Mouse (Mus musculus): ENCODE results near the gene Cabp7.

Gene Cabp7

DNA sequence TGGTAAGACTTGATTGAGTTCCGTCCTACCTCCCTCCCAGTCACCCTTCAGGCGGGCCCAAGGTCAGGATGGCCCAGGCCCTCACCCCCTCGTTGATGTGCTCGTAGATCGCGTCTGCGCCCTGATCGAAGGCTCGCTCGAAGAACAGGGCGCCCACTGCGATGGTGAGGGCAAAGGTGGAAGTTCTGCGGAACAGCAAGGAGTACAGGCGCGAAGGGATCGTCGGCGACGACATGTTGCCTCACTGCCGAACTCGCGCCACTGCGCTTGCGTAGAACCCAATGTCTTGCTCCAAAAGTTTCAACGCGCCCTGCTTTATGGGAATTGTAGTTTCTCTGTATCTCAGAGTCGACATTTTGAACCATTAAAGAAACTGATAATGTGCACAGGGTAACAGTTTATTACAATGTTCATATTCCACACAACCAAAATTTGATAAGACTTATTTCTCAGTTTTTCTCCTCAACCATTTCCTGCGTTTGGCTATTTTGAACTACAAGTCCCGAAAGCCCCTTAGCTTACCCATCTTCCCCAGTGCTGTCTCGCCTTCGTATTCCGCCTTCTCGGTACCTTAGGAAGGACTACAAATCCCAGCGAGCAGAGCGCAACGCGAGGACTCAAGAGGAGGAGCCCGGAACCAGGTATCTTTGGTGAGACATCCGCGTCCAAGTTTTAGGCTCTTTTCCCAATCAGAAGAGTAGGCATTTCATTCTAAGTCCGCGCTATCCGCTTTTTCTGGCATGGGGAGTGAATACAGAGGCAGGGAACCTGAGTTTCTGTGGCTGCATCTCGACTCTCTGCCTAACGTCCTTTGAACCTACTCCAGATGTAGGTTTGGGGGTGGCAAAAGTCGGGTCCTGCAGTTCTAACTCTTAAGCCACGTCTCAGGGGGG lies 42.3 kb downstream of the Cabp7 start, which contains the start of the genes Uqcr10 and Zmat5:
Gene Uqcr10, minus strand, starts transcription at position 271 of the 893 bp plus-strand sequence.
Gene Zmat5, plus strand, starts transcription at position 607 of the 893 bp plus-strand sequence.
- DNase-seq (ENCODE audit: low read depth, low spot score), result peak; percentile 91

GRCm38 (mm10) chr11:4703688-4704071 lies 42.9 kb downstream of the Cabp7 start:
- DNase-seq (ENCODE audit: low read depth, low spot score), result no peak

GRCm38 (mm10) chr11:4700726-4701125 lies 45.9 kb downstream of the Cabp7 start:
- DNase-seq (ENCODE audit: low read depth, low spot score), result no peak

DNA sequence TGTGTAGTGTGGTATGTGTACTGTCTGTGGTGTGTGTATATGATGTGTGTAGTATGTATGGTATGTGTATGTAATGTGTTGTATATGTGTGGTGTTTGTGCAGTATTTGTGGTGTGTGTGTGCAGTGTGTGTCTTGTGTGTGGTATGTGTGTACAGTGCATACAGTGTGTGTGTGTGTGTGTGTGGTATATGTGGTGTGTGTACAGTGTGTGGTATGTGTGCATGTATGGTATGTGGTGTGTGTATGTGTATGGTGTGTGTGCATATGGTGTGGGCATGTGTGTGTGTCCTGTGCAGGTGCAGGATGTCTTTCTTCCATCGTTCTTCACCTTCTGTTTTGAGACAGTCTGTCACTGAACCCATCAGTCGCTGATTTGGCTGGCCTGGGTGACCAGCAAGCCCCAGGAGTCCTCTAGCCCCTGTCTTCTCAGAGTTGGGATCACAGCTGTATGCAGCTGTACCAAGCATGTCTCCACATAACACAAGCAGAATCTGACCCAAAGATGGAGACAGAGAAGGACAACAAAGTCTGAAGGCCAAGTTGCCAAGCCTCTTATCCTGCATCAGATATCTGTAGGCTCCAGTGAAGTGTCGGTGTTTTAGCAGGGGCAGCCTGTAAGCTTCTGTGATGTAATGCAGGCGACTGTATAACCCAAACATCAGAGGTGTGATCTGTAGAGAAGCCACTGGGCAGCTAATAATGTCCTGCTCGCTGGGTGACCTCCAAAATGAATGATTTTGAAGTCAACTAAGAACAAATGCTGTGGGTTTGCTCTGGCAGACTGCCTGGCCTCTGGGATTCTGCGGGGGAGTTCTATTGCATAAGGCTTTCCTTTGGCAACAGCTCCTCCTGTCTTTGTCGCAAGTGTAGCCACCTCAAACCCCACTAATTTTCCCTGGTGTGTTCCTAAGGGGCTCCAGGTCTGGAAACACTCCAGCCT lies 49.3 kb downstream of the Cabp7 start:
- no peak for DNase-seq (ENCODE audit: low read depth, low spot score)

DNA sequence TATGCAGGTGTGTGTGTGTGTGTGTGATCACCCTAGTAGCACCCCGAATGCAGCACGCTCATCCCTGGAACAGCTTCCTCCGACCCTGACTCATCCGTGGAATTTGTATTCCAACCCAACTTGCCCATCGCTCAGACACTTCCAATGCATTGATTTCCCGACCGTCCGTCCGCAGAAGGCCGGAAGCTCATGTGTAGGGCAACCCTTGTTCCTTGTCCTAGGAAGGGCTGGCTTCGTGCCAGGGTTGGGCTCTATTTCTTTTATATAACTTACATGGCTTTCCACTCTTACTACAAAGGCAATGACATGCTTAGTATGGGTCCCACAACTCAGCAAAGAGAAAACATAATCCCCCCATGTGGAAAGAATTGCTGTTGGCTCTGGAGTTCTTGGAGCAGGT lies 54.4 kb downstream of the Cabp7 start:
- DNase-seq (ENCODE audit: low read depth, low spot score), result no peak

GRCm38 (mm10) chr11:4691213-4691612 lies 55.4 kb downstream of the Cabp7 start:
- no peak for DNase-seq (ENCODE audit: low read depth, low spot score)

DNA sequence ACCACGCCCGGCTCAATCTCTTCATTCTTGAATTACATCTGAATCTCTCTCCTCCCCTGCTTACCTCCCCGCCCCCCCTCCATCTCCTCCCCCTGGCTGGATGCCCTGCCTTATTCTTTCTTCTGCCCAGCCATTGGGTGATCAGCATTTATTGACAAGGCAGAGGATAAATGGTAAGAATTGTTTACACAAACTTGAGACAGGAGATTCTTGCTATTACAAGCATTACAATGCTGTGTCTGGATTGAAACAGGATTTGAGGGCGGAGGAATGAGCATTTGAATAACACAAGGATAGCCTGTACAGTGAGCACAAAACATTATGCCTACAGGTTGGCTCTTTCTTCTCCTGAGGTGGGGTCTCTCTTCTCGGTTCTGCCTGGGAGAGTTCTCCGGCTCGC lies 56.2 kb downstream of the Cabp7 start:
- no peak for DNase-seq (ENCODE audit: low read depth, low spot score)

GRCm38 (mm10) chr11:4688632-4689380 lies 57.8 kb downstream of the Cabp7 start:
- DNase-seq (ENCODE audit: low read depth, low spot score), result no peak

DNA sequence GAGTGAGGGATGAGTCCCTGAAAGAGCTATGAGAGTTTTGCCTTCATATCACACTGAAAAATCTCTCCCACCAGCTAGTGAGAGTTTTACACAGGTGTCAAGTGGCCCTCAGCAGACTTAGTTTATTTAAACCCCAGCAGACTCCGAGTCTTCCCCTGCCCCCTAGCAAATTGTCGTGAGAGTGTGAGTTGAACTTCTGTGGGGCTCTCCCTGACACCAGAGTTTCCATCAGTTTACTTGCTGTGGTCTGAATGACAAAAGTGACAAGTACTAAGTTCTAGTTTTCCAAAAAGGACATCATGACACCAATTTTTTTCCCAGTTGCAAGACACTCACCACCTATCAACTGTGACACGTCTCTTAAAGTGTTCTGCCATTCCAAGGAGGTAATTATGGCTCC lies 58.7 kb downstream of the Cabp7 start:
- DNase-seq (ENCODE audit: low read depth, low spot score), result no peak

DNA sequence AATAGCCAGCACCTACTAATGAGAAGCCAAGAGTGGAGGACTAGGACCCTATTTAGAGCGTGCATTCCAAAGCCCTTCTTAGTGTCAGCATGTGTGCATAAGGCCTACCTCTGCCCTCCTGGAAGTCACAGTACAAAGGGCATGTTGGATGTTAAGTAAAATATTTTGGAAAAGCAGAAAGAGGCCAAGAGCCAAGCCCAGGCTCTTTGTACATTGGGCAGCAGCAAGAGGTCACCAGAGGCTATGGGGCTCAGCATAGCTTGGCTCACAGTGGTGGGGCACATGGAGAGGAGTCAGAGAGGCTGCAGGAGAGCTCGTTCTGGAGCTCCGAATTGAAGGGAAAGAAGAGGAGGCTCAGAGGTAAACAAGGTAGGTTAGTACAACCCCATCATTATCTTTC lies 59.6 kb downstream of the Cabp7 start:
- no peak for DNase-seq (ENCODE audit: low read depth, low spot score)
